Mouse (Mus musculus) hindbrain, embryonic 13.5 days (tissue): ENCODE results near the gene Ly6g6c. TPM values are rescaled to one million over a fixed set of nuclear protein-coding genes. Genes with fewer than 3 reads are reported as not detected.

Experiments
- ATAC-seq: fragments of 200-750 bp; cut with Nextera tagmentation; 2 replicates; pipeline ENCODE4 v1.8.0; 2017; ENCODE audit warnings: moderate TSS enrichment; ENCODE audit not compliant: low FRiP score
- H3K27ac ChIP-seq: fragments of 300-500 bp; sonication (generic); 2 replicates; pipeline ENCODE4 v1.5.1; 2015; ENCODE audit warnings: inconsistent platforms, mild to moderate bottlenecking, moderate library complexity
- H3K27me3 ChIP-seq: fragments of 300-500 bp; sonication (generic); 2 replicates; pipeline ENCODE4 v1.6.1; 2015; ENCODE audit warnings: mild to moderate bottlenecking, inconsistent platforms
- H3K36me3 ChIP-seq: fragments of 300-500 bp; sonication (generic); 2 replicates; pipeline ENCODE4 v1.6.1; 2015; ENCODE audit warnings: mild to moderate bottlenecking, inconsistent platforms
- H3K4me1 ChIP-seq: fragments of 300-500 bp; sonication (generic); replicated peaks from 2 replicates; pipeline ENCODE4 v1.6.1; 2015; ENCODE audit warnings: inconsistent platforms
- H3K4me2 ChIP-seq: fragments of 300-500 bp; sonication (generic); 2 replicates; pipeline ENCODE4 v1.6.1; 2015; ENCODE audit warnings: inconsistent platforms, mild to moderate bottlenecking, moderate library complexity
- H3K4me3 ChIP-seq: fragments of 300-500 bp; sonication (generic); 2 replicates; pipeline ENCODE4 v1.5.1; 2015; ENCODE audit warnings: mild to moderate bottlenecking, inconsistent platforms
- H3K9ac ChIP-seq: fragments of 300-500 bp; sonication (generic); 2 replicates; pipeline ENCODE4 v1.6.1; 2015; ENCODE audit warnings: mild to moderate bottlenecking, inconsistent platforms
- H3K9me3 ChIP-seq: fragments of 300-500 bp; sonication (generic); 2 replicates; pipeline ENCODE4 v1.6.1; 2016; ENCODE audit warnings: inconsistent platforms
- WGBS: fragments of 180-500 bp; shearing (Covaris S2); methylation state at CpG from one replicate; pipeline ENCODE4 v1.1.7; 2015; 5-methylcytosine and 5-hydroxymethylcytosine counted together
- polyA plus RNA-seq: library from polyadenylated mRNA; unstranded; fragments of >200 nt; fragmentation: Nextera tagmentation; extraction: Ambion mirVana; gene quantifications from 2 replicates; pipeline ENCODE4 v1.2.1, GENCODE M21; 2015

Ly6g6c gene
- polyA plus RNA-seq, 1 experiment from 2014 or later, result not detected

DNA sequence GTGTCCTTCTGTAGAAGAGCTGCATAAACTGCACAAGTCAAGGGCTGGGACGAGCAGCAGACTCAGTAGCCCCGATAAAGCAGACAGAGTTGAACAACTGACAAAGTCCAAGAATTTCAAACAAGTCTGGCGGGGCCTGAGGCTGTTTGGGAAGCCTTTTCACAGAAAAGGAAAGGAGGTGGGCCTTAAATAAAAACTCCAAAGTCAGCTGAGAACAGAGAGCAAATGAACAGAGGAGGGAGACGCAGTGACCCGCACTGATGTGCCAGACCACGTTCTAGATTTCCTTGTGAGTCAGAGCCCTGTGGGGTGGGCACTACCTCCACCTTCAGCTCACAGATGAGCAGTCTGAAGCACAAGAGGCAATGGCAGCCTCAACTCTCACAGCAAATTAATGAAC is 30.3 kb upstream of the Ly6g6c start:
- H3K4me3 ChIP-seq, result no peak overlapping the region
- WGBS, result 82% methylated on average over 6 of the region's 6 CpGs
- H3K4me2 ChIP-seq, result no peak overlapping the region
- no peak for ATAC-seq
- peaks cover 5% of the 10 kb centered on the region for H3K4me1 ChIP-seq
- H3K27ac ChIP-seq, result no peak overlapping the region
- H3K27me3 ChIP-seq, result 0 out of 2 replicates have a peak, but pooled peaks cover 3% of the 10 kb centered on the region
- H3K9me3 ChIP-seq, result no peaks in the 10 kb centered on the region
- no peak overlapping the region for H3K9ac ChIP-seq
- no peaks in the 10 kb centered on the region for H3K36me3 ChIP-seq

DNA sequence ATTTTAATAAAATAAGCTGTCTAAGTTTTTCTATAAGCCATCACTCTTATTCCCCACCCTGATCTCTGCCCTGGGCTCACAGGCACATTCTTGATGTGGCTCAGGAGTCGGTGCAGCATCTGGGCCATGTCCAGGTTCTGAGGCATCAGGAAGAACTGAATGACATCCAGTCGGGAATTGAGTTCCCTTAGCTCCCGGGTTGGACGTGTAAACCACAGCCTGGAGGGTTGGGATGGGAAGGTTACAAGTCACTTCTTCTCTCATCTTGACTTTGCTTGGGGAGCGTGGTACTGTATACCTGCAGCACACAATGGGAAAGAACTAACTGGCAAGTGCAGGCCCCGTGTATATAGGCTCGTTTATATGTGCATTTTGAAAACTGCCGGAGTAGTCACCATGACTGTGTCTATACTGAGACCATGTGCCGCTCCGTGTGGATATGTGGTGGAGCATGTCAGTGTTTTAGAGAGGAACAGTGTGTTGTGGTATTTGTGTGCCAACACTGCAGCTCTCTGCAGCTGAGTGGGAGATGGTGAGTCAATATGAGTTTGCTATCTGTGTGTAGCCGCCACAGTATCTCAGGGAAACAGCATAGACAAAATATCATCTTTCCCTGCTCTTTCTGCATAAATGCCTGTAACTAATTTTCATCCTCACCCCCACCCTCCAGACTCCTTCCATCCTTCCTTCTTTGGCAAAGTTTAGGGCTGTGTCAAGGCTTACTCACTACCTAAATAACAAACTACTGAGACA is 25.9 kb upstream of the Ly6g6c start:
- no peaks in the 10 kb centered on the region for H3K9me3 ChIP-seq
- H3K9ac ChIP-seq, result no peak overlapping the region
- 91% methylated on average over 11 of the region's 11 CpGs for WGBS
- no peak overlapping the region for H3K4me3 ChIP-seq
- H3K4me1 ChIP-seq, result no peaks in the 10 kb centered on the region
- ATAC-seq, result no peak
- no peaks in the 10 kb centered on the region for H3K27me3 ChIP-seq
- no peaks in the 10 kb centered on the region for H3K36me3 ChIP-seq
- H3K27ac ChIP-seq, result no peak overlapping the region
- no peak overlapping the region for H3K4me2 ChIP-seq

DNA sequence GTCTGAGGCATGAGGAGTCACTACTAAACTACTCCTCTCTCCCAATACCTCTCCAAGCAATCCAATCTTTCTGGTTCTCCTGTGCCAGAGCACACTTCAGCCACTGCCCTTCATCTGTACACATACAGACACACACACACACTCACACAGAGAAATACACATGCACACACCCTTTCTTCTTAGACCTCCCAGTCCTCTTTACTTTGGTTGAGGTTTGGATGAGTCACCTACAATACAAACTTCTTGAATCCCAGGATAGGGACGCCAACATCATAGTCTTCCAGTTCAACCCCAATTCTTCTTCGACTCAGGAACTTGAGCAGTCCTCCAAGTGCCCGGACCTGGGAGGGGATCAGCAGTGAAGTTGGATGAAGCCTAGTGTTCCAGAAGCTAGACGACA is 21.4 kb upstream of the Ly6g6c start:
- WGBS, result 88% methylated on average over 4 of the region's 4 CpGs
- ATAC-seq, result no peak
- H3K36me3 ChIP-seq, result no peaks in the 10 kb centered on the region
- no peak overlapping the region for H3K27ac ChIP-seq
- H3K9ac ChIP-seq, result no peak overlapping the region
- H3K27me3 ChIP-seq, result no peaks in the 10 kb centered on the region
- H3K4me1 ChIP-seq, result peaks cover 16% of the 10 kb centered on the region
- no peak overlapping the region for H3K4me2 ChIP-seq
- no peaks in the 10 kb centered on the region for H3K9me3 ChIP-seq
- no peak overlapping the region for H3K4me3 ChIP-seq

DNA sequence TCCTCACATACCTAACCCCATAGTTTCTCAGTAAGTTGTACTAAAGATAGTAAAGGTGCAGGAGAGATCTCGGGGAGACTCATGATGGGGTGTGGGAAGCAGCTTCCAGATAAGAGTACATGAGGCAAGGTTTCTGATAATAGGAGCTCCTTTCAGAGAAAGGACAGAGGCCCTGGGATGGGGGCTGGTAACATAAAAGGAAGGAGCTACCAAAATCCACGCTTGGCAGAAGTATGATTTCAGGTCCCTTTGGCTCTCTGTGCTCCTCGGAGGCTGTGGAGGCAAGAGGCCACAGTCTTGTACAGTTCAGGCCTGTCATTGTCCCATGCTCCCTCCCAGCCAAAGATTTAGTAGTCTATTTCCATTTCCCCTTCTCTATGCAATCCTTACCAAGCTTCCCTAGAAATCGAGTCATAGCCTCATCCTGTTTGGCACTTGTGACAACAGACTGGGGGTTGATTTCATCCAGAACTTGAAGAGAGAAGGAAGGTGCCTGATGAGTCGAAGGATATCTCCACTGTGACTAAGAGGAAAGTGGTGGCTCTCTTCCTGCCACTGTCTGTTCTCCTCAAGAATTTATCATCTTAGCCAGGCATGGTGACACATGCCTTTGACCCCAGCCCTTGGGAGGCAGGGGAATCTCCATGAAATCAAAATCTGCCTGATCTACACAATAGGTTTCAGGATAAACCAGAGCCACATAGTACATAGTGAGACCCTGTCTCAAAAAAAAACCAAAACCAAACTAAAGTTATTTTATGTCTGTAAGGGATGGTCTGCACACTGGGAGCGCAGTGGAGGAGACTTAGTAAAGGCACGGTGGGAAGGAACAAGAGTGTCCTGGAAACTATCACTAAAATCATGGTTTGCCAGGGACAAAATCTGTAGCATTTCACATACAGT is 20.0 kb upstream of the Ly6g6c start:
- peaks cover 25% of the 10 kb centered on the region for H3K4me1 ChIP-seq
- ATAC-seq, result no peak
- no peak overlapping the region for H3K9ac ChIP-seq
- H3K36me3 ChIP-seq, result no peaks in the 10 kb centered on the region
- no peak overlapping the region for H3K27ac ChIP-seq
- no peak overlapping the region for H3K4me3 ChIP-seq
- H3K4me2 ChIP-seq, result peak overlapping the region; percentile 99
- no peaks in the 10 kb centered on the region for H3K9me3 ChIP-seq
- no peaks in the 10 kb centered on the region for H3K27me3 ChIP-seq
- WGBS, result 93% methylated on average over 7 of the region's 7 CpGs

DNA sequence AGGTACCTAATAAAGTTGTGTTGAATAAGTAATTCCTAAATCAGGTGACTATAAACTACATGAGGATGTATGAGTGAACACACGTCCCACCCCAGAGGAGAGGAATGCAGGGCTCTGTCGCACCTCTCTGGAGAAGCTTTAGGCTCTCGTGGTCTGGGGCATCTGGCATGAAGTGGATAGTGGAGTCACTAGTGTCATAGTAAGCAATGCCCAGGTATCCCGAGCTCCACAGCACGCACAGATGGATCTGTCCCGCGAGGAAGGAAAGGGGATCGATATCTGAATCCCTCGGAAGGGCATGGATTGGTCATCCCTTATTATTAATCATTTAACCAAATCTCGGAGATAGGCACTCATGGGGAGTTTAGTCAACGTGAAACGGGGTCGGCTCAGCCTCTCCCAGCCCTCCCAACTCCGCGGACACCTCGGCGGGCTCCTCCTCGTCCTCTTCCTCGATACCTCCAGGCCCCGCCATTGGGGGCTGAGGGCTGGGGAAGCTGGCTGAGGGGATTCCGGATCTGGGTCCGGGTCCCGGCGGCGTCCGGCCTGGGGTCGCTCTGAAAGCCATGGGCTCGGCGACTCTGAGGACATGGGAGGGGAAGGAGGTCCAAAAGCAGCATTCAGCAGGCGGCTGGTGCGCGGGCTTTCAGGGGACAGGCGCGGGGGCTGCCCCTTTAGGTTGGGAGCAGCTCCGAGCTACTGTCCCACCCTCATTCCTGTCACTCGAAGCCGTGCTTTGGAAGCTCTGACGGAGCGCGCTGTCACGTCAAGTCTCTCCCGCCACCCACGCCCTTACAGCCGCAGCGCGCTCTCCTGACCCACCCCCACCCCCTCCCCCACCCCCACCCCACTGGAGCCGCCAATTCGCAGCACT is 19.1 kb upstream of the Ly6g6c start:
- Histone ChIP-seq H3K9me3 (no peaks in the 10 kb centered on the region), H3K4me2 (peak overlapping the region; percentile 99), H3K9ac (peak overlapping the region; percentile 83), H3K4me1 (peaks cover 27% of the 10 kb centered on the region), H3K36me3 (no peaks in the 10 kb centered on the region), H3K27ac (peak overlapping the region; percentile 69), H3K4me3 (peak overlapping the region; percentile 55), H3K27me3 (no peaks in the 10 kb centered on the region)
- ATAC-seq, result peak; percentile 79
- WGBS, result 6% methylated on average over 47 of the region's 48 CpGs

DNA sequence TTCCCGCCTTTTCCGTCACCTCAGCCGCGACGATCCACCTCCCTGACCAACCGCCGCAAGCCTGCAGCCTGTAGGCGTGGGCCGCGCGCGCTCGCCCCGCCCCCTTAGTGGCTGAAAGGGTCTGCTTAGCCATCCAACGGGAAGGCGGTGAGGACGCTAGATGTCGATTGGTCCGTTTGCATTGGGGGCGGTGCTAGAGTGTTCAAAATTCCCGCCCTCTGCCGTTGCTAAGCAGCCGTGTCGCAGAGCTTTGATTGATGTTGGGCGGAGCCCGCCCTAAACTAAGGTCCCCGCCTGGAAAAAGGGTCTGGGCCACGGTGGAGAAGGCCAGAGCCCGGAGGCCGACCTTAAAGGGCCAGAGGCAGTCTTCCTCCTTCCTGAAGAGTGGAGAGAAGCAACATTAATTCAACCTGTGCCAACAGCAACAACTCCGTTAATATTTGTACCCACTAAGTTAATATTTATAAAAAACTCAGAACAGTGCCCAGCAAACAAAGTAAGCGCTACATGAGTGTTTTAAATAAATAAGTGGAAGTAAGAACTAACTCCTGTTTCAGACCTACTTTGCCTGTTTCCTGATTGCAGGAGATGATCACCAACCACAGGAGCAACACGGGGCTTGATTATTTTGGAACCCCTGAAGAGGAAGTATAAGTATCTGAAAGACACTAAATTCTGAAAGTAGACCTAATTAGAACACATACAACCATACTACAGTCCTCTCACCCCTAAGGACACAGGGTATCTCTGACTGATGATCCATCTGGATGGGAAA is 18.3 kb upstream of the Ly6g6c start, which contains the start of gene Msh5:
TSS of gene Msh5 (minus strand) at position 65 of the 775 bp plus-strand sequence.
- Histone ChIP-seq H3K4me2 (peak within 1 kb of the TSS; percentile 99), H3K4me1 (peaks cover 35% of the 10 kb centered on the region), H3K27ac (peak within 1 kb of the TSS; percentile 69), H3K36me3 (no peaks in the 10 kb centered on the region), H3K27me3 (no peaks in the 10 kb centered on the region), H3K4me3 (peak within 1 kb of the TSS; percentile 55), H3K9ac (peak within 1 kb of the TSS; percentile 83), H3K9me3 (no peaks in the 10 kb centered on the region)
- WGBS, result 3% methylated on average over 33 of the region's 33 CpGs
- peak; percentile 97 for ATAC-seq

DNA sequence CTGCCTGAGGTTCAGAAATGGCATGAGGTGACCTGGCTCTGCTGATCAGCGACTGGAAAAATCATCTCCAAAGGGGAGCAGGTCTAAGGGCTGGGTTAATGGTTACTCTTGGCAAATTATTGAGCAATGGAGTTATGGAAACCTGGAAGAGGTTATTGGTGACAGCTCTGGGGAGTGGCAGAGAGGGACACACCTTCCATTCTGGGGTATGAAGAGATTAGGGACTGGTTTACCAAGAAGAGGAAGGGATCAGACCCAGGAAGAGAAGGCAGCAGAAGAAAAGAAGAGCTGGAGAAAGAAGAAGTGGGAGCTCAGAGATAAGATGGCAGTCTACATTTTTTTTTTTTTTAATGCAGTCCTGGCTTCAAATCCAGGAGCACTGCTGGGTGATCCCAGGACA is 17.5 kb upstream of the Ly6g6c start:
- peaks cover 43% of the 10 kb centered on the region for H3K4me1 ChIP-seq
- WGBS, result 58% methylated on average over 1 of the region's 1 CpGs
- H3K4me3 ChIP-seq, result no peak overlapping the region
- H3K27ac ChIP-seq, result peak overlapping the region; percentile 14; the same call in 1 of the 2 replicates
- no peaks in the 10 kb centered on the region for H3K9me3 ChIP-seq
- H3K36me3 ChIP-seq, result no peaks in the 10 kb centered on the region
- H3K4me2 ChIP-seq, result no peak overlapping the region
- no peaks in the 10 kb centered on the region for H3K27me3 ChIP-seq
- ATAC-seq, result no peak
- H3K9ac ChIP-seq, result no peak overlapping the region

DNA sequence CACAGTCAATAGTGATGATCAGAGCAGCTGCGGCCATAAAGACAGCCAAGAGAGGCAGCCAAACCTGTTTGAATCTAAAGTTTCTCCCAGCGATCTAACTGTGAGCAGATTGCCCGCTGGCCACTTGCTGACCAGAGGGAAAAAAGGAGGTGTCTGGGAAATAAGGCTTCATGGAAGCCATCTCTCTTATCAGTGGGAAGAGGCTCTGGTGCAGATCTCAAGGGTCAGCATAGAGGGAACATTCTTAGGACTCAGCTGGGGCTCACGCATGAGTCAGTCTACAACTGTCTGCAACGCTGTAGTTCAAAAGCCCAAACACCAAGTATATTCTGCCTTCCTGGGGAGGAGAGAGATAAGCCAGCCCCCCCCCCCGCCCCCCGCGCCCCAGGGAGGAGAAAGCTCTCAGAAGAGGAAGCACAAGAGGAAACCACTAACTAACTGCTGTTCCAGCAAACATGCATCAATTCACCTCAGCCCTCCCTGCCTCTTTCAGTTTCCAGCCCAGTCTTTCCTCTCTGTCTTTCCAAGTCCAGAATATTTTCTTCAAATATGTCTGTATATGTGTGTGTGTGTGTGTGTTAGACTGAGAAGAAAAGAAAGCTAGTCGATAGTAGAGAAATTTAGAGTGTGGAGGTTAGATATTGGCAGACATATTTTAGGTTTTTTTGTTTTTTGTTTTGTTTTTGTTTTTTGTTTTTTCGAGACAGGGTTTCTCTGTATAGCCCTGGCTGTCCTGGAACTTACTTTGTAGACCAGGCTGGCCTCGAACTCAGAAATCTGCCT is 16.8 kb upstream of the Ly6g6c start:
- Histone ChIP-seq H3K4me2 (no peak overlapping the region), H3K36me3 (no peaks in the 10 kb centered on the region), H3K27me3 (no peaks in the 10 kb centered on the region), H3K4me1 (peaks cover 47% of the 10 kb centered on the region), H3K9ac (no peak overlapping the region), H3K4me3 (no peak overlapping the region), H3K27ac (no peak overlapping the region; the same call in 1 of the 2 replicates), H3K9me3 (no peaks in the 10 kb centered on the region)
- no peak for ATAC-seq
- 50% methylated on average over 11 of the region's 11 CpGs for WGBS

DNA sequence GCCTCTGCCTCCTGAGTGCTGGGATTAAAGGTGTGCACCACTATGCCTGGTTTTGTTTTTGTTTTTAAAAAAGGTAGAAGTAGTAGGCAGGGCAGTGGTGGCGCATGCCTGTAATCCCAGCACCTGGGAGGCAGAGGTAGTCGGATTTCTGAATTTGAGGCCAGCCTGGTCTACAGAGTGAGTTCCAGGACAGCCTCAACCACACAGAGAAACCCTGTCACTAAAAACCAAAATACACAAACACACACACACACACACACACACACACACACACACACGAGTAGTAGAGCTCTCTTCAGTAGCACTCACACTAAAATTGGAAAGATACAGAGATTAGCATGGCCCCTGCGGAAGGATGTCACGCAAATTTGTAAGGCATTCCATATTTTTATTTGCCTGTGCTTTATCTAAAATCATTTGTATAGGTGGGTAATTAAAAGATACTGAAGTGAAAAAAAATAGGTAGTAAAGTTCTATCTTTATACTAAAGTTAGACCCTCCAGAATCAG is 16.2 kb upstream of the Ly6g6c start:
- Histone ChIP-seq H3K27ac (peak overlapping the region; percentile 89; the same call in 1 of the 2 replicates), H3K4me1 (peaks cover 47% of the 10 kb centered on the region), H3K9me3 (no peaks in the 10 kb centered on the region), H3K27me3 (no peaks in the 10 kb centered on the region), H3K4me3 (no peak overlapping the region), H3K4me2 (no peak overlapping the region), H3K9ac (no peak overlapping the region), H3K36me3 (peaks cover 2% of the 10 kb centered on the region)
- 80% methylated on average over 5 of the region's 5 CpGs for WGBS
- no peak for ATAC-seq

DNA sequence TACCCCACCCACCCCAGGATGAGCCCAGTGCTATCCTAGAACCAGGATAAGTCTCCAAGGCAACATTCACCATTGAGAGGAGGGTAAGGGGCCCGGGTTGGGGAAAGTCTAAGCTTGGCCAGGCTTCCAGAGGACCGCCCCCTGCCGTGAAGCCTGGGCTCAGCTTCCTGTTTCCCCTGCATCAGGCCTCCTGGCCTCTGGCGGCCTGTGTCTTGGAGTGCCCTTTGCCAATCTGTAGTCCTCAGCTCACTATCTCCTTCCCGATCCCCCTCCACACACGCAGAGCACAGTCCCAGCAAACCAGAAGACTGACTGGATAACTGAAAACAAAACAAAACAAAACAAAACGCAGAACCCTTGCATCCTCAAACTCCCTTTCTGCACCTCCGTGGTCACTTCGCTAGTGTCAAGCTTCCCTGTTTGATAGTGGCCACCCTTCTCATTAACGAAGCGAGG is 15.6 kb upstream of the Ly6g6c start, which contains the start of gene Clic1:
TSS of gene Clic1 (plus strand) at position 406 of the 456 bp plus-strand sequence.
- peaks cover 47% of the 10 kb centered on the region for H3K4me1 ChIP-seq

More for the DNA sequence above, 15.6 kb upstream of the Ly6g6c start, which contains the start of gene Clic1:
- H3K9ac ChIP-seq, result peak within 1 kb of the TSS; percentile 74
- peaks cover 7% of the 10 kb centered on the region for H3K36me3 ChIP-seq
- H3K9me3 ChIP-seq, result no peaks in the 10 kb centered on the region; the same call in 1 of the 2 replicates
- peak within 1 kb of the TSS; percentile 43 for H3K4me3 ChIP-seq
- H3K27ac ChIP-seq, result peak within 1 kb of the TSS; percentile 89
- ATAC-seq, result no peak
- 4% methylated on average over 11 of the region's 11 CpGs for WGBS
- peak within 1 kb of the TSS; percentile 61 for H3K4me2 ChIP-seq
- no peaks in the 10 kb centered on the region for H3K27me3 ChIP-seq
